Mouse (Mus musculus) testis, adult 2 months (tissue): ENCODE measurements around the gene Snd1. TPM values are rescaled to one million over a fixed set of nuclear protein-coding genes. Genes with fewer than 3 reads are reported as not detected.

Source experiments
- H3K27ac ChIP-seq: fragments of 200-500 bp; 2 replicates; pipeline ENCODE4 v1.5.1; 2012; ENCODE audit warnings: low read depth, low read length; ENCODE audit not compliant: control insufficient read depth, insufficient read depth
- H3K27me3 ChIP-seq: fragments of 200-500 bp; 2 replicates; pipeline ENCODE4 v1.6.1; 2012; ENCODE audit warnings: mild to moderate bottlenecking, low read length, moderate library complexity; ENCODE audit not compliant: control insufficient read depth, insufficient read depth
- H3K36me3 ChIP-seq: fragments of 200-500 bp; 2 replicates; pipeline ENCODE4 v1.6.1; 2012; ENCODE audit warnings: mild to moderate bottlenecking, low read length; ENCODE audit not compliant: control insufficient read depth, insufficient read depth
- H3K4me1 ChIP-seq: fragments of 200-500 bp; 2 replicates; pipeline ENCODE4 v1.6.1; 2012; ENCODE audit warnings: low read length; ENCODE audit not compliant: control insufficient read depth, insufficient read depth
- H3K4me3 ChIP-seq: fragments of 200-500 bp; 2 replicates; pipeline ENCODE4 v1.5.1; 2012; ENCODE audit warnings: low read depth, mild to moderate bottlenecking, low read length, moderate library complexity, mixed read lengths; ENCODE audit not compliant: control insufficient read depth
- CTCF ChIP-seq: fragments of 200-500 bp; IDR thresholded peaks from 2 replicates; pipeline ENCODE4 v1.5.1; 2012; ENCODE audit warnings: low read depth, mild to moderate bottlenecking, inconsistent platforms, low read length, moderate library complexity; ENCODE audit not compliant: control insufficient read depth, insufficient read depth, insufficient replicate concordance
- POLR2A ChIP-seq: fragments of 200-500 bp; IDR thresholded peaks from 2 replicates; pipeline ENCODE4 v1.6.1; 2012; ENCODE audit warnings: low read depth, mild to moderate bottlenecking, inconsistent platforms, low read length, moderate library complexity; ENCODE audit not compliant: control insufficient read depth
- polyA plus RNA-seq: library from polyadenylated mRNA; depleted of rRNA; stranded (reverse); fragments of >200 nt; gene quantifications from 2 replicates; pipeline ENCODE4 v1.2.3, GENCODE M21; 2012

The Snd1 gene
- polyA plus RNA-seq, 1 experiment, result 11.4 TPM

DNA sequence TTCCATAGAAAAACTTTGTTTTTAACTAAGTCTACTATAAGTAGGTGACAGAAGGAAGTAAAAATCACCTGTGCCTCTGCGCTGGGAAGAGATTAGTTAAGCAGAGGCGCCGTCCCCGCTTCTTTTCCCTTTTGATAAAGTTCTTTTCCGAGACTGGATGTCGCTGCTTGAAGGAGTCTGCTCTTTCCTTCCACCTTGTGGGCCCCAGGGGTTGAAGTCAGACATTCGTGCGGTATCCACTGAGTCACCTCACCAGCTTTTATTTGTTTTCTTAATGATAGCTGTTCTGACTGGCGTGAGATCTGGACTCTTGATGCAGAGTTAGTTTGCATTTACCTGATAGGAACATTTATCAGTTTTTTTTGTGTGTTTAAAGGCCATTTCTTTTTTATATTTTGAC lies 260.2 kb downstream of the Snd1 start:
- Histone ChIP-seq H3K36me3 (no peaks in the 10 kb centered on the region), H3K4me3 (no peak overlapping the region), H3K4me1 (no peaks in the 10 kb centered on the region), H3K27ac (no peak overlapping the region), H3K27me3 (no peaks in the 10 kb centered on the region)
- TF ChIP-seq CTCF, result no peak
- TF ChIP-seq POLR2A, result no peak

DNA sequence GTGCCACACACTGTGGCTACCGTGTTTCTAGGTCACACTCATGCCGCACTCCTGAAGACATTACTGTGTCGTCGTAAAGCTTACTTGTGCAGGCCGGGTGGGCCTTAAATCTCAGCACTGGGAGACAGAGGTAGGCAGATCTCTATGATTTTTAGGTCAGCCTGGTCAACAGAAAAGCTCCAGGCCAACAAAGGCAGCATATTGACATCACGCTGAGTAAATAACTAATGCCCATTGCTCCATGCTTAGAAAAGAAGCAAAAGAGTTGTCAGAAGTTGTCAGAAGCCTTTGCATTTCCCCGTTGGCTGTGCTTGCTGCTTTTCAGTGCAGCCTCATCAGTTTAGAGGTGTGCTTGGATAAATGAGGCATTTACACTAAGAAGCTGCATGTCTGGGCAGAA lies 261.7 kb downstream of the Snd1 start:
- no peaks in the 10 kb centered on the region for H3K27me3 ChIP-seq
- H3K27ac ChIP-seq, result no peak overlapping the region
- no peaks in the 10 kb centered on the region for H3K4me1 ChIP-seq
- no peaks in the 10 kb centered on the region for H3K36me3 ChIP-seq
- H3K4me3 ChIP-seq, result no peak overlapping the region
- TF ChIP-seq CTCF (no peak), POLR2A (no peak)

DNA sequence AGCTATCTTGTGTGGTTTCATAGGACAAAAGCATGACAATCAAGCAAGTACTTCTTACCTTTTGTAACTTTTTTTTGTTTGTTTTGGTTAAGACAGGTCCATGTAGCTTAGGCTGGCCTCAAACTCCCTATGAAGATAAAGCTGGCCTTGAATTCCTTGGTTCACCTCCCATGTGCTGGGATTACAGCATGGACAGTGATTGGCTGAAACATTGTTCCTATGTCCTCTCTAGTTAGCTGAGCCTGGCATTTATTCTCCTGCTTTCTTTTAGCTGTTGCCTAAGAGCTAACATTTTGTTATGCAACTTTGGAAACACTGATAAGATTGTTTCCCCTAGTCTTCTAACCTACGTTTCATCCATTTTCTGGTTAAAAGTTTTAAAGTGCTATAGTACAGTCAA lies 262.7 kb downstream of the Snd1 start:
- no peak overlapping the region for H3K27ac ChIP-seq
- H3K4me1 ChIP-seq, result no peaks in the 10 kb centered on the region
- TF ChIP-seq CTCF (no peak), POLR2A (no peak)
- no peaks in the 10 kb centered on the region for H3K36me3 ChIP-seq
- H3K27me3 ChIP-seq, result no peaks in the 10 kb centered on the region
- H3K4me3 ChIP-seq, result no peak overlapping the region

DNA sequence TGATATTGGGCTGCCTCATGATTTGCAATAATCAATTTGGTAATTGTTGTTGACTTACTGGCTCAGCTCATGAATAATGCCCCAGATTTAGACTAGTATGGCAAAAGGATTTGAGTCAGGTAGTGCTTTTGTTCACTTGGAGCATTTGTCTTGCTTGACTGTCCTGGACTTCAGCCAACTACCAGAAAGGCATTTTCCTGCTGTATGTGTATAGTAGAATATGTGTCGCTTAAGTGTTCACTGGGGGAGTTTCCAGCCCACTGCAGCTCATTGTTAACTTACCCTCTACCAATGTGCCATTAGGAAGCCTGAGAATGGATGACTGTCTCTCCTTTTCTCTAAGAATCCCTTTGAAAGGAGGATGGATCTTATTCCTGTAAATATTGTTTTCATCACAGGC lies 268.6 kb downstream of the Snd1 start:
- no peak for TF ChIP-seq CTCF
- no peak for TF ChIP-seq POLR2A
- H3K4me3 ChIP-seq, result no peak overlapping the region
- H3K36me3 ChIP-seq, result no peaks in the 10 kb centered on the region
- H3K27me3 ChIP-seq, result no peaks in the 10 kb centered on the region
- no peak overlapping the region for H3K27ac ChIP-seq
- H3K4me1 ChIP-seq, result no peaks in the 10 kb centered on the region

DNA sequence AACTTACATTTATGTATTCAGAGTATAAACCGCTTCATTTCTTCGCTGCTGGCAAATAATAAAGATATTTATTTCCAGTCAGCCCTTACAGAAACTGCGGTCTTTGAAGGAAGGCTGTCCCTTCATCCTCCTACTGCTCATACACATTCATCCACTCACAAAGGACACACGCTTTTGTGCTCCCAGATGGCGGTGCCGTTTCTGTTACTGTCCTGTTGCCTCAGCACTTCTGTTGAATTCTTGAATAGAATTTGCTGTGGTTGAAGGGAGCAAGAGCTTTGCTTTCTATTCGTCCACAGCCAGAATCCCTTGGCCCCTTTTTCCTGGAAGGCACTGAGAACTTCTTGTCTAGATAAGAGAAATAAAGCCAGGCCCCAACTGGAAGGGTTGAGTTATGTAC lies 270.9 kb downstream of the Snd1 start:
- H3K36me3 ChIP-seq, result no peaks in the 10 kb centered on the region
- no peak for TF ChIP-seq POLR2A
- no peak for TF ChIP-seq CTCF
- H3K4me3 ChIP-seq, result no peak overlapping the region
- H3K27ac ChIP-seq, result no peak overlapping the region
- H3K4me1 ChIP-seq, result no peaks in the 10 kb centered on the region
- no peaks in the 10 kb centered on the region for H3K27me3 ChIP-seq

DNA sequence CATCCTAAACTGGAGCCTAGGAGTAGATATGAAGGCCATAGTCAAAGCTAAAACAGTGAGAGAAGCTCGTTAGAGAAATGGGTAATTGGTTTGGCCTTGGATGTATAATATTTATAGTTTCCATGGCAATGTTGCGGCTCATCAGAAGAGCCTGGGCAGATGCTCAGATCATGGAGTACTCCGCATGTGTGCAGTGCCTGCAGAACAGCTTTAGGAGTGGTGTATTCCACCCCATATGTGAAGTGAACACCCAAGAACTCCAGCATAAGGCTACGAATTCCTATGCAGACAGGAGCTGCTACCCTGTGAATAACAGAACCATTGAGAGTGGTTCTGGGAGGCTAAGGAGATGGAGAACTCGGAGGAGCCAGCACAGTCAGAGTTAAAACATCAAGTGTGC lies 272.1 kb downstream of the Snd1 start:
- Histone ChIP-seq H3K27me3 (no peaks in the 10 kb centered on the region), H3K27ac (no peak overlapping the region), H3K4me1 (no peaks in the 10 kb centered on the region), H3K36me3 (no peaks in the 10 kb centered on the region), H3K4me3 (no peak overlapping the region)
- no peak for TF ChIP-seq POLR2A
- TF ChIP-seq CTCF, result no peak

DNA sequence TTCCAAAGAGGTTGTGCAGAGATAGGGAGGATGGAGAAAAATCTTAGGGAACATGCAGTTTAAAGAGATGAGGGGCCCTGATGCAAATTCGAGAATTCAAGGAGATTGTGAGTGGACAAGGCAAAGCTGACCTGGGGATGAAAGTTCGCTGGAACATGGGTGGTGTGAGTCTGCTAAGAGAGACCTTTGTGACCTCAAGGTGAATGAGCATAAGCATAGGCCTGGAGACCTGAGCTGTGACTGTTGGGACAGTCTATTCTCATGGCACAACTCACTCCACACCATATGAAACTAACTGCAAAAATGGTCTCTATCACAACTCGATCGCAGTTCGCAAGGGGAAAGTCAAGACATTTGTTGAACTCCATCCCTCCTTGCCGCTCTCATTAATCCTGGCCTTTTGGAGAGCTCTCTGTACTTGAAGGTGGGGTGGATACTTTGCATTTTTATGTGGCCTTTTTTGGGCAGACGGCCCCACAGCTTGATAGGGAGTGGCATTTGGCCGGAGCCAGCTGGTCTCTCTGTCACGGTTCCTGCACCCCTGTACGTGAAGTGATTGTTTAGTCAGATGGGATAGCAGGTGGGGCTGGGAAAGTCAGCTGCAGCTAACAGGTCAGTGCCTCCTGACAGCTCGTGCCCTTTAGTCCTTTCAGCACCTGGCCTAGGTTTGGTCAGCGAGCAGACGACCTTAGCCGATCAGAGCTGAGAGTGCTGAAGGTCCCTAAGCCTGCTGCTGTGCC lies 273.2 kb downstream of the Snd1 start:
- no peak for TF ChIP-seq CTCF
- no peak for TF ChIP-seq POLR2A
- Histone ChIP-seq H3K27ac (no peak overlapping the region), H3K27me3 (no peaks in the 10 kb centered on the region)

More for the DNA sequence above, 273.2 kb downstream of the Snd1 start:
- H3K36me3 ChIP-seq, result no peaks in the 10 kb centered on the region
- H3K4me3 ChIP-seq, result no peak overlapping the region
- H3K4me1 ChIP-seq, result no peaks in the 10 kb centered on the region
